Mouse (Mus musculus): ENCODE results near the gene Gm5565. TPM values are rescaled to one million over a fixed set of nuclear protein-coding genes. Genes with fewer than 3 reads are reported as not detected.
"Not testable (repeated sequence)": the region's sequence is repeated elsewhere in the genome, so short reads cannot be mapped to it uniquely, and the experiment has no call there.

Gm5565 gene
- total RNA-seq (2015; ENCODE audit: low replicate concordance) (not detected in 2 replicates), total RNA-seq (2017; ENCODE audit: low replicate concordance) (not detected in 2 replicates)

DNA sequence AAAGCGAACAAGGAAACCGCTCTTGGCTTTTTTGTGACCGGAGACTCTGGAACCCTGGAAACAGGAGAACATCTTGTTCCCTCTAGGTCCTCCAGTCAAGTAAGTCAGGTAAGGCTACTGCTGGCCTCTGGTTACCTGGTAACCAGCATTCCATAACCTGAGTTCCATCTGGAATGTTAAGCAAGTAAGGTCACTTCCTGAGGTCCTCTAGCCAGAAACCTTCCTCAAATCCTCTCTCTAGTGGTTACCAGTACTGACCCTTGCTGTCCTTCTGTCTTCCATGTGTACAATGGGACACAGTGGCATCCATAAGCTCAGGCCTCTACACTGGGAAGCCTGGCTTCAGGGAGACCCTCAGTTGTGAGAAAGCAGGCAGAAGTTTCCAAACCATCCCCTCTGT is at the start of gene Gm5565:
Gene Gm5565 (minus strand): TSS at position 101 of the 400 bp plus-strand sequence.
- ATAC-seq (replicated peaks; ENCODE audit: low FRiP score, poor library complexity, severe bottlenecking) = not testable (repeated sequence)

- ATAC-seq (replicated peaks; ENCODE audit: low FRiP score, poor library complexity, severe bottlenecking) = no peak
Measured at GRCm38 (mm10) chr5:146205537-146205936, 45.2 kb upstream of the Gm5565 start.

DNA sequence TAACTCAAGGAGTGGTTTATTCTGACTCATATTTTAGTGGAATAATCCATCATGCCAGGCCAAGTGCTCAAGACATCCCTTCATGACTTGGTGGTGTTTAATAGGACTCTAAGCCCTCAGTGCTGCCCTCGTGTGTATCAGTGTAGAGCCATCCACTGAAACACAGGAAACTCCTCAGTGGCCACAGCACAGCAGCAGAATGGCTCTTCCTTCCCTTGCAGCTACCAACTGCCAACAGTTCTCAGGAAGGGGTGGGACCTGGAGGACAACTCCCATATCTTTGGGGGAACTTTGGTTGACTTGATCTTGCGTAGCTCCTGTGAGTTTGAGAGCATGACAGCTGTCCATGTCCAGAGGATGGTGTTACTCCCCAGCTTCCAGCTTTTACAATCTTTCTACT is 43.6 kb upstream of the Gm5565 start:
- ATAC-seq (replicated peaks; ENCODE audit: low FRiP score, poor library complexity, severe bottlenecking) = no peak

DNA sequence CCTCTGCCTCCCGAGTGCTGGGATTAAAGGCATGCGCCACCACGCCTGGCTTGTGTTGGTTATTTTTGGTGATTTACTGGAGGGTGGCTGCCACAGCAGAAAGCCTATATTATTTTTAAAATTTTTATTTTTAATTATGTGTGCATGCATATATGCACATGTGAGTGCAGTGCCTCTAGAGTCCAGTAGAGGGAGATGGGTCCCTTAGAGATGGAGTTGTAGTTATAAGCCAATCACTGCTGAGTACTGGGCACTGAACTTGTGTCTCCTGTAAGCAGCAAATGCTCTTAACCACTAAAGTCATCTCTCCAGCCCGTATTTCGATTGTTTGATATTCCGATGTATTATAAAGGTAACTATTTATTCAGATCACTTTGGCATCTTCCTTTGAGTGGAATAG is 40.2 kb upstream of the Gm5565 start:
- ATAC-seq (replicated peaks; ENCODE audit: low FRiP score, poor library complexity, severe bottlenecking) = no peak

DNA sequence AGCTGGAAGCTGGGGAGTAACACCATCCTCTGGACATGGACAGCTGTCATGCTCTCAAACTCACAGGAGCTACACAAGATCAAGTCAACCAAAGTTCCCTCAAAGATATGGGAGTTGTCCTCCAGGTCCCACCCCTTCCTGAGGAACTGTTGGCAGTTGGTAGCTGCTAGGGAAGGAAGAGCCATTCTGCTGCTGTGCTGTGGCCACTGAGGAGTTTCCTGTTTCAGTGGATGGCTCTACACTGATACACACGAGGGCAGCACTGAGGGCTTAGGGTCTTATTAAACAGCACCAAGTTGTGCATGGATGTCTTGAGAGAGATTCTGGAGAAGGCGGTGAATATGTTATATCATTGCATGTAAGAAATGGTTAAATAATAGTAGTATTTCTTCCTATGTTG is 39.2 kb upstream of the Gm5565 start:
- ATAC-seq (replicated peaks; ENCODE audit: low FRiP score, poor library complexity, severe bottlenecking) = no peak

DNA sequence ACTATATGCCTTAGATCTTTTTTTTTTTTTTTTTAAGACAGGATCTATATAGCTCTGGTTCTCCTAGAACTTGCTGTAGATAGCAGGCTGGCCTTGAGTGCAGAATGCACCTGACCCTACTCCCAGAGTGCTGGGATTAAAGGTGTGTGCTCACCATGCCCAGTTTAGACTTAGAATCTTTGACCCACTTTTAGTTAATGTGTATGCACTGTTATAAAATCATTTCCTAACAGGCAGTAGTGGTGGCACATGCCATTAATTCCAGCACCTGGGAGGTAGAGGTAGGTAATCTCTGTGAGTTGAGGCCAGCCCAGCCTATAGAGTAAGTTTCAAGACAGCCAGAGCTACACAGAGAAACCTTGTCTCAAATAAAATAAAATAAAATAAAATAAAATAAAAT is 38.7 kb upstream of the Gm5565 start:
- no peak for ATAC-seq (replicated peaks; ENCODE audit: low FRiP score, poor library complexity, severe bottlenecking)

DNA sequence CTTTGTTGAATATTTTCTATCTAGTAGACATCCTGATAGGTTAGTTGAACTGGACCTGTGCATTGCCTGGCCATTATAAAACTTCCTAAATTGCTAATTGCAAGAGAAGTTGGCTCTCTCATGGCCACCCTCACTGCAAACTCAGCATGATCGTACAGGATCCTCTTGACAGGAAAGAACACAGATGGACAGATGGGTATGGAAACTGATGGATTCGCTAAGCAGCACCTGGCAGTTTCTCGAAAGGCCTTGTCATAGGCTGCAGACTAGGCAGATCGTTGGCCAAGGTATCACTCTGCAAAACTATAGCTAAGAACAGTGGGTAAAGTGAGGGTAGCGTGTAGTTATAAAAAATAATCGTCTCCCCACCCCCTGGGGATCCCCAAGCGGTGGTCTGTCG is 33.0 kb upstream of the Gm5565 start:
- no peak for ATAC-seq (replicated peaks; ENCODE audit: low FRiP score, poor library complexity, severe bottlenecking)

- ATAC-seq (replicated peaks; ENCODE audit: low FRiP score, poor library complexity, severe bottlenecking) = no peak
Measured at GRCm38 (mm10) chr5:146190501-146191269, 30.3 kb upstream of the Gm5565 start.

DNA sequence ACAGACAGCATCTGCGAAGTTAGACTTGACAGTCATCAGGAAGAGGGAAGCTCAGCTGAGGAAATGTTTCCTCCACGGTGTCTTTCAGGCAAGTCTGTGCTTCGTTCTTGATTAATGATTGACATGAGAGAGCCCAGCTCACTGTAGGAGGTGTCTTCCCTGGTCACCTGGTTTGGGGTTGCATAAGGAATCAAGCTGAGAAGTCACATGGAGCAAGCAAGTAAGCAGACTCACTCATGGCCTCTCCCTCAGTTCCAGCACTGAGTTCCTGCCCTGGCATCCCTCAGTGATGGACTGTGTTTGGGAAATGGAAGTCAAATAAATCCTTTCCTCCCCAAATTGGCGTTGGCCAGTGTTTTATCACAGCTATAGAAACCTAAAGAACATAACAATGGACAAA is 29.8 kb upstream of the Gm5565 start:
- ATAC-seq (replicated peaks; ENCODE audit: low FRiP score, poor library complexity, severe bottlenecking) = no peak

- ATAC-seq (replicated peaks; ENCODE audit: low FRiP score, poor library complexity, severe bottlenecking) = no peak
Measured at GRCm38 (mm10) chr5:146188712-146189111, 28.4 kb upstream of the Gm5565 start.

- peak; percentile 41 for ATAC-seq (replicated peaks; ENCODE audit: low FRiP score, poor library complexity, severe bottlenecking)
Measured at GRCm38 (mm10) chr5:146188144-146188543, 27.8 kb upstream of the Gm5565 start.

GRCm38 (mm10) chr5:146187441-146187840 is 27.1 kb upstream of the Gm5565 start:
- ATAC-seq (replicated peaks; ENCODE audit: low FRiP score, poor library complexity, severe bottlenecking) = not testable (repeated sequence)

- ATAC-seq (replicated peaks; ENCODE audit: low FRiP score, poor library complexity, severe bottlenecking) = not testable (repeated sequence)
Measured at GRCm38 (mm10) chr5:146185204-146185603, 24.9 kb upstream of the Gm5565 start, which contains the start of gene 1700001J03Rik. 1700001J03Rik (minus strand) TSS chr5:146185304.

GRCm38 (mm10) chr5:146172744-146173143 is 12.4 kb upstream of the Gm5565 start:
- ATAC-seq (replicated peaks; ENCODE audit: low FRiP score, poor library complexity, severe bottlenecking) = not testable (repeated sequence)

GRCm38 (mm10) chr5:146170621-146171020 is 10.3 kb upstream of the Gm5565 start, which contains the start of gene Gm6309:
Gm6309 (minus strand) TSS chr5:146170721.
- not testable (repeated sequence) for ATAC-seq (replicated peaks; ENCODE audit: low FRiP score, poor library complexity, severe bottlenecking)

DNA sequence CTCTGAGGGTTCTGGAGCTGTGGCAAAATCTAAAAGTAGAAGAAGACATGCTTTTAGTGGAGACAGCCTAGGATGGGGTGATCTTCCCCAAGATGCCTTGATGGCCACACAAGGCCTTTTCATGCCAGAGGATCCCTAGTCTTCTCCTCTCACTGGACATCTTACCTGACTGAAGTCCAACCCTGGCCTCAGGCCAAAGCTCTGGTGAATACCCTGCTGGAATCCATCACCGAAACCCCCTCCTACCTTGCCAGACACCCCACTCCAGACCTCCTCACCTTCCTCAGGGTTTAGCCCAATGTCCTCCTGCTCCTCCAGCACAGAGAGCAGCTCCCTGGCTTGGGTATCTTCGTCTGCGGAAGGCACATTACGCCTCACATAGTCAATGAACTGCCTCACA is 2.0 kb downstream of the Gm5565 start:
- ATAC-seq (replicated peaks; ENCODE audit: low FRiP score, poor library complexity, severe bottlenecking) = not testable (repeated sequence)

DNA sequence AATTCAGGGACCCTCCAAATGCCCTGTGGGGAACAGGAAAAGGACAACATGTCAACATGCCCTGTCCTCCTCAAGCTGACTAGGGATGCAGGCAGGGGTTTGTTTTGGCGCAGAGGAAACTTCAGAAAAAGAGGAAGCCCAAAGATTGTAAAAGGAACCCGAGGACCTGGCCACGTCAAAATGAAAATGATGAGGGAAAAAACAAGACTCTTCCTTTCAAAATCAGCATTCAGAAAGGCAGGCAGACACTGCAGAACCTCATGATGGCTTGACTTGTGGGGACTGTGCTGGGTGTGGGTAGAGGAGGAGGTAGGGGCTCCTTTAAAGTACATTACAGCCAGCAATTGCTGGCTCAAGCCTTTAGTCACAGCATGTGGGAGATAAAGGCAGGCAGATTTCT is 9.9 kb downstream of the Gm5565 start:
- no peak for ATAC-seq (replicated peaks; ENCODE audit: low FRiP score, poor library complexity, severe bottlenecking)

- no peak for ATAC-seq (replicated peaks; ENCODE audit: low FRiP score, poor library complexity, severe bottlenecking)
Measured at GRCm38 (mm10) chr5:146147903-146148302, 12.4 kb downstream of the Gm5565 start.
